Mouse (Mus musculus) layer of hippocampus, adult 11-12 months (tissue): ENCODE data around the gene 4930435E12Rik.

Source experiments
- DNase-seq: peaks from one replicate; pipeline ENCODE4 v3.0.0; 2022; ENCODE audit warnings: low spot score

Gene 4930435E12Rik

GRCm38 (mm10) chr16:38769529-38769928, 59.0 kb downstream of the 4930435E12Rik start:
- no peak for DNase-seq

GRCm38 (mm10) chr16:38768386-38768785, 60.2 kb downstream of the 4930435E12Rik start:
- DNase-seq, result no peak

- DNase-seq, result peak; percentile 80
Measured at GRCm38 (mm10) chr16:38767761-38768160, 60.8 kb downstream of the 4930435E12Rik start.

GRCm38 (mm10) chr16:38766671-38767070, 61.9 kb downstream of the 4930435E12Rik start:
- DNase-seq, result no peak

GRCm38 (mm10) chr16:38763508-38763907, 65.0 kb downstream of the 4930435E12Rik start:
- no peak for DNase-seq

- DNase-seq, result no peak
Measured at GRCm38 (mm10) chr16:38762401-38762800, 66.1 kb downstream of the 4930435E12Rik start.
